In the genomic region with DNA sequence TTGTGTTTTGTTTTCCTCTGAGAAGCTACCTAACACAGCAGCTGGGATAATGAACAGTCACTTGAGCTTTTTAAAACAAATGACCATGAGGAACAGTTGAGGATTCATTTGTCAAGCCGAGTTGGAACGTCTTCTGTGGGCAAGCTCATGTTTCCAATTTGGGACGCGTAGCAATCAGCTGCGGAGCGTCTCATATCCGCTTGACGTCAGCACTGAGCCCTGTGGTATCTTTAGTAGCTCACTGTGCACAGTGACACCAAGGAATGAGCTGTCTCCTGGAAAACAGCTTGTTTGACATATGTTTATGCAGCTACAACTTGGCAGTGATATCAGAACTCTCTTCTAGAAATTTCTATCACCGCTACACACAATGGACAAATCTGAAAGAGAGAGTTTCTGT, we compare ENCODE assay signal across 8 mouse cellular contexts. TPM values are rescaled to one million over a fixed set of nuclear protein-coding genes. Genes with fewer than 3 reads are reported as not detected.
DNase-seq lines count a peak whose midpoint lies in the region; ATAC-seq lines count a peak whose summit lies in the region.

No protein-coding gene starts in this region.

- no peak overlapping the region for H3K4me2 ChIP-seq in hindbrain, embryonic 14.5 days (replicated peaks)

- H3K4me3 ChIP-seq in hindbrain, embryonic 14.5 days (replicated peaks; ENCODE audit: low read length): no peak overlapping the region

- H3K9ac ChIP-seq in hindbrain, embryonic 14.5 days: no peak overlapping the region

- intact Hi-C loops in left cerebral cortex, postnatal 25 days (cut with DNase I): loop anchor here (2.0 kb wide), 2 partner anchors 59 to 69 kb away; a partner anchor contains a TSS

- no peaks in the 10 kb centered on the region for H3K4me1 ChIP-seq in hindbrain, embryonic 14.5 days (replicated peaks; ENCODE audit: control insufficient read depth, insufficient read depth, low read length)

- no peaks in the 10 kb centered on the region for H3K36me3 ChIP-seq in hindbrain, embryonic 14.5 days (replicated peaks; ENCODE audit: control insufficient read depth, insufficient read depth)

- H3K9me3 ChIP-seq in hindbrain, embryonic 14.5 days (ENCODE audit: control insufficient read depth, low read length): no peaks in the 10 kb centered on the region

- no peak overlapping the region for H3K27ac ChIP-seq in hindbrain, embryonic 14.5 days

- H3K27me3 ChIP-seq in hindbrain, embryonic 14.5 days (ENCODE audit: control insufficient read depth, insufficient read depth, low read length): no peaks in the 10 kb centered on the region

- DNase-seq in NIH3T3 (ENCODE audit: low read depth): peak; percentile 50
- peak; percentile 98 for DNase-seq in brain, adult 2 months (ENCODE audit: low read depth, low spot score)
- peak; percentile 60 to 66 for DNase-seq in frontal cortex, postnatal 10 days (ENCODE audit: low spot score in 2 of 2)
- peak; percentile 81 for DNase-seq in heart, postnatal 4 days
- DNase-seq in left cerebral cortex, postnatal 25 days (ENCODE audit: low spot score in 2 of 2): peak; percentile 81 to 97
- no peak for DNase-seq in MN1 (ENCODE audit: low spot score)
- no peak for DNase-seq in spleen, adult 12 weeks (ENCODE audit: low spot score)
- DNase-seq in hindbrain, embryonic 14.5 days (ENCODE audit: low spot score): no peak

- 59% methylated on average over 9 of the region's 9 CpGs for WGBS in hindbrain, embryonic 14.5 days

- ATAC-seq in hindbrain, embryonic 14.5 days (ENCODE audit: low FRiP score): no peak

RNA-seq across cellular contexts. Expression of a gene that starts 25.4 kb away (rescaled TPM):
- total RNA-seq in heart, postnatal 4 days (2021): 10 to 100 TPM; 51.1 to 53.6 TPM
- total RNA-seq in left cerebral cortex, postnatal 25 days (2021): 10 to 100 TPM; 29.8 to 37.2 TPM
- 32.5 and 36.2 TPM in 2 replicates for polyA plus RNA-seq in hindbrain, embryonic 14.5 days (2014; fragmentation: Nextera tagmentation; extraction: Ambion mirVana)

RNA-seq across cellular contexts. Expression of a gene that starts 35.5 kb away (rescaled TPM):
- total RNA-seq in heart, postnatal 4 days (2021): under 1 TPM; 0.10 to 0.54 TPM
- 1 to 10 TPM in 1 of 2 experiments, under 1 TPM in 1; 0.71 to 1.3 TPM for total RNA-seq in left cerebral cortex, postnatal 25 days (2021)
- 0.88 and 1.4 TPM in 2 replicates for polyA plus RNA-seq in hindbrain, embryonic 14.5 days (2014; fragmentation: Nextera tagmentation; extraction: Ambion mirVana)

RNA-seq across cellular contexts. Expression of a gene that starts 58.5 kb away (rescaled TPM):
- 10 to 100 TPM; 93.4 to 98.4 TPM for total RNA-seq in heart, postnatal 4 days (2021)
- total RNA-seq in left cerebral cortex, postnatal 25 days (2021): 100 to 1,000 TPM; 133 to 146 TPM
- 15.7 and 17.6 TPM in 2 replicates for polyA plus RNA-seq in hindbrain, embryonic 14.5 days (2014; fragmentation: Nextera tagmentation; extraction: Ambion mirVana)

Comparison
In these comparisons a context has a peak if more than half of its experiments do, and no peak if none do; other contexts are left out.
1. DNase-seq: peak in NIH3T3 (single experiment), brain, adult 2 months (single experiment), frontal cortex, postnatal 10 days (2 of 2), heart, postnatal 4 days (single experiment) and left cerebral cortex, postnatal 25 days (2 of 2); none in MN1 (single experiment), spleen, adult 12 weeks (single experiment) and hindbrain, embryonic 14.5 days (single experiment).